Mouse (Mus musculus) splenic B cell, adult 2 months (primary cell): ENCODE measurements around the gene Atg2a.

ENCODE experiments used
- DNase-seq: peaks from one replicate; pipeline ENCODE4 v3.0.0-alpha.2; 2011; ENCODE audit warnings: low read depth, low spot score
- H3K27me3 ChIP-seq: 2 replicates; pipeline ENCODE4 v1.6.1; 2012; ENCODE audit warnings: mild to moderate bottlenecking, low read length, moderate library complexity, mixed read lengths; ENCODE audit not compliant: control insufficient read depth, poor library complexity, insufficient read depth, severe bottlenecking
- H3K36me3 ChIP-seq: 2 replicates; pipeline ENCODE4 v1.6.1; 2012; ENCODE audit warnings: mild to moderate bottlenecking, low read length, moderate library complexity, mixed read lengths; ENCODE audit not compliant: control insufficient read depth, poor library complexity, insufficient read depth, severe bottlenecking

The Atg2a gene

DNA sequence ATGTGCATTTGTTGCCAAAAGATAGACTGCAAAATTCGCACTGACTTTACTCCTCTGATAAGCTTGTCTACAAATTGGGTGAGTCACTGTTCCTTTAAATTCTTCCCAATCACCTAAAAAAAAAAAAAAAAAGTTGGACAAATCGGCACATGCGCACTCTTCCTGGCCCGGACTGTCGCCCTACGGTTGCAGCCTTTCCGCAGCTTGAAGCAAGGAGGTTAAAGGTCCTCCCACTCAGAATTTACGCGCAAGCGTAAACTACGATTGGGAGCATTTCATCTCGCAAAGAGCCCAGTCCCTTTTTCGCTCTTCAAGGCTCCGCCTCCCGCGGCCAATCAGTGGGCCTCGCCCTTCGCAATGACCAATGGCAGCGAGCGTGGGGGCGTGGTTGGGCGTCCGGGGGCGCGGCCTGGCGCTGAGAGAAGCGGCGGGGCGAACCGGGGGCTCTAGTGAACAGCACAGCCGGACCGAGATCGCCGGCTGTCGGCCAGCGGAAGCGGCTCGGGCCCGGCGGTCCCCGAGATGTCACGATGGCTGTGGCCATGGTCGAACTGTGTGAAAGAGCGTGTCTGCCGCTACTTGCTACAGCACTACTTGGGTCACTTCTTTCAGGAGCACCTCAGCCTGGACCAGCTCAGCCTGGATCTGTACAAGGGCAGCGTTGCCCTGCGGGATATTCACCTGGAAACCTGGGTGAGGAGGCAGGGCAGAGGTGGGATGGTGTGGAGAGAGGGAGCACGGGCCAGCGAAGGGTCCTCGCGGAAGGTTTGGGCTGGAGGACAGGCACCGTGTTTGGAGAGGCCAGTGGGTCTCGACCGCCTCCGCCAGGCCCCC, at the start of gene Atg2a:
TSS of gene Atg2a (plus strand) at position 395 of the 834 bp plus-strand sequence.
- peak; percentile 99 for DNase-seq
- Histone ChIP-seq H3K27me3 (no peaks in the 10 kb centered on the region), H3K36me3 (no peaks in the 10 kb centered on the region; the same call in 1 of the 2 replicates)

DNA sequence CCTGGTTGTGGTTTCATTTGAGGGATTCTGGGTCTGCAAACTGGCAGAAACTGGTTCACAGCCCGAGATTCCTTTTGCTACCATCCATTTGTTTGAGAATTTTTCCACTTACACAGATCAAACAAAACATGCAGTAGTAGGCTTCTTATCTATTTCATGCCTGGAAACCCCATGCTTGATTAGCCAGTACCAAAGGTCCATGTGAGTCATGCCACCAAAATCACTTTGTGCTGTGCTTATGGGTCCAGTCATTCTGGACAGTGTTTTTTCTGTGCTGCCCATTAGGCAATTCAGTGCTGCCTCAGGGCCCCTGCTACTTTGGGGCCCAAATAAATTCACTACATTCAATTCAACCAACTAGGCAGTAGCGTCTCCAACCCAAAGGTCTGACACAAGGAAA, 37.2 kb upstream of the Atg2a start:
- no peak for DNase-seq
- H3K36me3 ChIP-seq = no peaks in the 10 kb centered on the region
- no peaks in the 10 kb centered on the region for H3K27me3 ChIP-seq

DNA sequence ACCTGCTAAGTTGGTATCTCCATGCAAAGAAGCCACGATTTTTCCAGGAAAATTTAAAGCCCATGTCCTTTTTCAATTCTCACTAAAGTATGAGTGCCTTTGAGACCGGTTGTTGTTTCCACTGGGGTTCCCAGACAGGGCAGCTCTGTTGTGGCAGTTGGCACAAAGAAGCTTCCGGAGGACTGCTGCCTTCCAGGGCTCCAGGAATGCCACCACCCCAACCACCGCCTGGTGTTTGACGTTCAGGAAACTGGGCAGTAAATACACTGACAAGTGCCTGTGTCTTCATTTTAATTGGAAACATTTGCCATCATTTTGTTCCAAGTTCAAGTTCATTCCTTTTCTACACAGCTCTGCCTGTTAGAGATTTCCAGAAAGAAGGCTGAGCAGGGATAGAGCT, 34.8 kb upstream of the Atg2a start:
- no peak for DNase-seq
- H3K27me3 ChIP-seq = no peaks in the 10 kb centered on the region
- H3K36me3 ChIP-seq = no peaks in the 10 kb centered on the region

DNA sequence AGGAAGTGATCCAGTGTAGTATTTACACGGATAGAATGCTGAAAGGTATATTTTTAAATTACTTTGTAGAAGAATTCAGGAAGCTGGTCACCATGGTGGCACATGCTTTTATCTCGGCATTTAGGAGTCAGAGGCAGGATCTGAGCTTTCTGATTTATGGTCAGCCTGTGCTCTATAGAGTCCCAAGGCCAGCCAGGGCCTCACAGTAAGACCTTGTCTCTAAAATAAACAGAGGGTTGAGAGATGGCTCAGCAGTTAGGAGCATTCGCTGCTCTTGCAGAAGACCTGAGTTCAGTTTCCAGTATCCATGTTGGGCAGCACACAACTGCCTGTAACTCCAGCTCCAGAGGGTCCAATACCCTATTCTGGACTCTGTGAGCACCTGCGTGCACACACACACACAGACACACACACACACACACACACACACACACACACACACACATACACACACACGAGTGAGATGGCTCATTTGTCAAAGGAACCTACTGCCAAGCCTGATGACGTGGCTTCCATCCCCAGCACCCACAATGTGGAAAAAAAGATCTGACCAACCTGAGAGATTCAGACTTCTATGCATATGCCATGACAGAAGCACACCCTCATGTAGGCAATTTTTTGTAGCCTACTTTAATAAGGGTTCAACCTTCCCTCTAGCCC, 25.3 kb upstream of the Atg2a start:
- H3K27me3 ChIP-seq = no peaks in the 10 kb centered on the region
- H3K36me3 ChIP-seq = no peaks in the 10 kb centered on the region
- DNase-seq = no peak

DNA sequence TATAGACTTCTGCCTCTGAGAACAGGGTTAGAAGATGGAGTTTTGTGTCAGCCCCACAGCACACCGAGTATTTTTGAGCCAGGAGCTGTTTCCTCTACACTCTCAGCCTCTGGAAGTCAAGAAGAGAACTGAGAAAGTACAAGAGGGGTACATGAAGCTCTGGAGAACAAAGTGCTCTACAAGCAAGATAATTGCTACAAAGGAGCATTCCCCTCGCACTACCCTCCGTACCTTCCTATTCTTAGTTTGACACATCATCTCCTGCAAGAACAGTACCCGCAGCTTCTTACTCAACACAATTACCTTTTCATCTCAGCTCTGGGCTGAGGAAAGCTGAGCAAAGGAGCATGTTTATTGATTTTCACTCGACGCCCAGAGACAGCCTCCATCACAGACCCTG, 22.9 kb upstream of the Atg2a start:
- Histone ChIP-seq H3K36me3 (no peaks in the 10 kb centered on the region), H3K27me3 (no peaks in the 10 kb centered on the region)
- no peak for DNase-seq

DNA sequence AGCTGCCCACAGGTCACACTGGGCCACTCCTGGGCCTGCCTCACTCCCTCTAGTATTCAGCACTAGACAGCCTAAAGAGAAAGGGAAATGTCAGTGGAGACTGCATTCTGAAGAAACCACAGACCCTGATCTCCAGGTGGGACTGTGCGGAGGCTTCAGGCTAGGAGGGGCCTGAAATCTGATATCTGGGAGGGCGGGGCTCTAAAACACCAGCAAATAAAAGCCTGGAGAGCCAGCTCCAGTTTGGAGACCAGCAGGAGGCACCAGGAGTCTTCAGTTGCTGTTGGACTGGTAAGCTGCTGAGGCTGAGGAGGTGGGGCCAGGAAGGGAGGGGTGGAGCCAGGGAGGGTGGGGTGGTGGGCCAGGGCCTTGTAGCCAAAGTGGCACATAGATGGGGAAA, 15.3 kb upstream of the Atg2a start, which contains the start of gene Gpha2:
TSS of gene Gpha2 (plus strand) at position 246 of the 400 bp plus-strand sequence.
- no peak for DNase-seq
- Histone ChIP-seq H3K36me3 (peaks cover 5% of the 10 kb centered on the region; the same call in 1 of the 2 replicates), H3K27me3 (no peaks in the 10 kb centered on the region)

DNA sequence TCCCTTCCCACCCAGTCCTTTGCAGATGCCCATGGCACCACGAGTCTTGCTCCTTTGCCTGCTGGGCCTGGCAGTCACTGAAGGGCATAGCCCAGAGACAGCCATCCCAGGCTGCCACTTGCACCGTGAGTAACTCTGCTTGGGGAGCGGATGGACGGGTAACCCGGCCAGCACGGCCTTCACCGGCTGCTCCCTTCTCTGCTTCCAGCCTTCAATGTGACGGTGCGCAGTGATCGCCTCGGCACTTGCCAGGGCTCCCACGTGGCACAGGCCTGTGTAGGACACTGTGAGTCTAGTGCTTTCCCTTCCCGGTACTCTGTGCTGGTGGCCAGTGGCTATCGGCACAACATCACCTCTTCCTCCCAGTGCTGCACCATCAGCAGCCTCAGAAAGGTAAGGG, 14.7 kb upstream of the Atg2a start:
- H3K36me3 ChIP-seq = peaks cover 5% of the 10 kb centered on the region; the same call in 1 of the 2 replicates
- no peak for DNase-seq
- H3K27me3 ChIP-seq = no peaks in the 10 kb centered on the region

DNA sequence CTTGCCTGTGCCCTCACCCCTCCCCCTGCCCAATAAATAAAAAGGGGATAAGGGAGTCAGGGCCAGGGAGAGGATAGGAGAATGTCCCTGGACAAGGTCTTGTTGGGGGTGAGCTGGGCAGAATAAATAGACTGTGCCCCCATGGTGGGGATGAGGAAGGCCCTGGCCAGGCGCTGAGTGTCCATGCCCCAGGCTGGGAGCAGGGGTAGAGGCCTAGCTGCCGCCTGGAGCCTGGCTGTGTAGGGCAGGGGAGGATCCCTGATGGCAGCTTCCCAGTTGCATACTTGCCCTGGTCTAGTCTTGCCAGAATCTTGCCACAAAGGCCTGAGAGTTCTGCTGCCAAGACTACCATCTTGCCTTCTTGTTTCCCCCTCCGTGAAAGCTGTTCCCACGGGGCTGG, 13.6 kb upstream of the Atg2a start:
- no peak for DNase-seq

DNA sequence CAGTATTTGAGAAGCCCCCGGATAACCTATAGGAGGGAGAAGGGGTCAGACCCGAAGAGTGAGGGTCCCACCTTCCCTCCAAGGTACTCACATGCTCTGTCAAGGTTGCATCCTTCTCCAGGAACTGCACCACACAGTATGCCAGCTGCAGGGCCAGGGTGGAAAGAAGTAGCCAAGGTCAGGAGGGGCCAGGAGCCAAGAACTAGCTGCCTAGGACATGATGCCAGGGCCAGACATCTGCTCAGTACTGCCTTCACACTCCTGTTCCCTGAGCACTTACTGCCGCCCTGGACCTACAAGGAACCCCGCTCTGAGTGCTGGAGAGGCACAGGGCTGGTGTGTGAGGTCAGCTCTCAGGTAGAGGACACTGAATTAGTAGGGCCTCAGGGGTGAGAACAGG, 11.1 kb upstream of the Atg2a start:
- H3K27me3 ChIP-seq = no peaks in the 10 kb centered on the region
- DNase-seq = no peak
- H3K36me3 ChIP-seq = peaks cover 5% of the 10 kb centered on the region; the same call in 1 of the 2 replicates

More for the DNA sequence above, 13.6 kb upstream of the Atg2a start:
- H3K36me3 ChIP-seq = peaks cover 5% of the 10 kb centered on the region; the same call in 1 of the 2 replicates
- no peaks in the 10 kb centered on the region for H3K27me3 ChIP-seq

DNA sequence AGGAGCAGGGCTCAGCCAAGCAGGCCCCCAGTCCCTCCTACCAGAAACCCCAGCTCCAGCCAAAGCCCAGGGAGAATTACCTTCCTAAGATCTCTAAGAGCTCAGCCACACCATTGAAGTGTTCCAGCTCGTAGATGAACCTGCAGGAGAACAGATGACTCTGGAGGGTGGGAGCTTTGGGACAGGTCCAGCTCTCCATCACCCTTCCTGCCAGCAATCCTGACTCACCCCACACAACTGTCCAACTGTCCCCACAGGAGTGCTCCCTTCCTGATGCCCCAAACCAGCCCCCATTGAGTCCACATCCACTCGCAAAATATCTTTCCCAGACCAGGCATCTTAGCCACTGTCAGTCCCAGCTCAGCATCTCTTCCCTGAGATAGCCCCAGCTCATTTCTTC, 10.4 kb upstream of the Atg2a start:
- DNase-seq = no peak
- Histone ChIP-seq H3K27me3 (no peaks in the 10 kb centered on the region), H3K36me3 (peaks cover 5% of the 10 kb centered on the region; the same call in 1 of the 2 replicates)

DNA sequence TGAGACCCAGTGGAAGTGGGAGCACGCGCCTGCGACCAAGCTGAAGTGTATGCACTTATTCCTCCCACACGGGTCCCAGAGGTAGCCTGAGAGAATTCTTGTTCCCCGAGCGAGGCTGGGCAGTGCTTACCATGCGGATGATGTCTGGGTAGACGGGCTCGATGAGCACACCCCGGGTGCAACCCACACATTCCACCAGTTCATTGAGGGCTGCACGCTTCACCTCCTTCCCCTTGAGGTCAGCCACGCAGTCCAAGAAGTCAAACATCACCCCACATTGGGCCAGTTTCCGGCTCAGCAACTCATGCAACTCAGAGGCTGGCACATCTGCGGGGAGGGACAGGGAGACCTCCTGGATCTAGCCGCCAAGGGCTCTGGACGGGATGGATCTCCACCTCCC, 7.8 kb upstream of the Atg2a start:
- peaks cover 5% of the 10 kb centered on the region; the same call in 1 of the 2 replicates for H3K36me3 ChIP-seq
- no peak for DNase-seq
- no peaks in the 10 kb centered on the region for H3K27me3 ChIP-seq

DNA sequence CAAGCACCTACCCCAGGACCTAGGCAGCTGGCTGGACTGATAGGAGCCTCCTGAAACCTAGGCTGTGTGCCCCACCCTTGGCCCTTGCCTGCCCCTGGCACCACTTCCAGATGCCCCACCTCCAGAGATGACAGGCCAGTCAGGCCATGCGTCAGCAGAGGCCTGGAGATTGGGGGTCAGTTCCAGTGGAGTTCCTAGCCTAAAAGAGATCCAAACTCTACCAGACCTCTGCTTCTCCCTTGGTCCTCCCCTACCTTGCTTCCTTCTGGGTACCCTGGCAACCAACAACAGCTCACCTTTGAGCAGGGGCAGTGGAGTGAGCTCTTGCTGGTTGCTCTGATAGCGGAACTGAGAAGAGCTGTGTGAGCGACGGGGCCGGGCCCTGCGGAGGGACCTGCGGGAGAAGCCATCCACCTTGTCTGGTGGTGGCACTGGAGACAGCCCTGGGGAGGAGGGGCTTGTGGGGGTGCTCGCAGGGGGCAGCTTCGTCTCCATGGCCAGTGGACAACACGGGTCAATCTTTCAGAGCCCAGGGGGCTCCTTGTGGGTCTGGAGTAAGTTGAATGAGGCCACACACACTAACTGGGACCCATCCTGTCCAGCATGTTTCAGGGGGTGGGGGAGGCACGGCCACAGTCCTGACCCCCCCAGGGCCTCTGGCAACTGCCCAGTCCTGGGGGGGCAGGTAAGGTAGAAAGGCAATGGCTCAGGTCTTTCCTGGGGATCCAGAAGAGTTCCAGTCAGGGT, 7.0 kb upstream of the Atg2a start:
- H3K36me3 ChIP-seq = peaks cover 5% of the 10 kb centered on the region; the same call in 1 of the 2 replicates
- no peak for DNase-seq
- no peaks in the 10 kb centered on the region for H3K27me3 ChIP-seq

DNA sequence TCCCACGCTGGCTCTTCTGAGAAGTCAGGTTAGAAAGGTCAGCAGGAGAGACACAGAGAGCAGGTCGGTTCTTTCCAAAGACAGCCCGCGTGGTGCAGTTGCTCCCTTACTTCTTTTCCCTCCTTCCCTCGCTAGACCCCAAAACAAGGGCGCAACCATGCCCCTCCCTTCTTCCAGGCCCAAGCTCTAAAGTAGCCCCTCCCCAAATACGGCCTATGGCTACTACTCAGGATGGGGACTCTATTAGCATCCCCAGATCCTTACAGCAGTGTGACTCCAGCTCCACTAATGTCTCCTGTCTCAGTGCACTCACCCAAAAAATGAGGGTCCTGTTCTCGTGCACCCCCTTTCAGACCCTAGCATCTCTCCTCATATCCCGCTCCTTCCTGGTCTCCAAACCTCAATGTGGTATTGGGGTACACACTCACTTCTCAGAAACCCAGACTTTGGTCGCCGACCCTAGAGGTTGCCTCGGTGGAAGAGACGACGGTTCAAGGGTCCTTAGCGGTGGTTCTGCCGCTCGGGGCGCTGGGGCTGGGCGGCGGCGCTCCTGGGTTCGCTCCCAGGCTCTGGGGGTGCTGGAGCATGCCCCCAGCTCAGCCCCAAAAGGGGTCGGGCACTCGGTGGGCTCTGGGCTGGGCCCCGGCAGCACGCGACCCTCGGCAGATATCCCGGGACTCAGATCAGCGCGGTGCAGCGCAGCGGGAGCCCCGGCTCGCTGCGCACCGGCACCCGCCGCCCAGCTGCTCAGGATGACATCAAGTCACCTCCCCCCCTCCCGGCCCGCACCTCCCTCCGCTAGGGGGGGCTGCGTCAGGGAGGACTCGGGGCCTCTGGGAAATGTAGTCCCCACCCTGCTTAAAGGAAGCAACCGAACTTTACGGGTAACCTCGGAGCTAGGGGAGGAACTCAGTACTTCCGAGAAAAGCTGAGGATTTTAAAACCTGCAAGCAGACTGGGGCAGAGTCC, 6.1 kb upstream of the Atg2a start, which contains the start of gene Ppp2r5b:
TSS of gene Ppp2r5b (minus strand) at position 789 of the 969 bp plus-strand sequence.
- Histone ChIP-seq H3K36me3 (peaks cover under 1% of the 10 kb centered on the region; the same call in 1 of the 2 replicates), H3K27me3 (no peaks in the 10 kb centered on the region)
- peak; percentile 95 for DNase-seq

DNA sequence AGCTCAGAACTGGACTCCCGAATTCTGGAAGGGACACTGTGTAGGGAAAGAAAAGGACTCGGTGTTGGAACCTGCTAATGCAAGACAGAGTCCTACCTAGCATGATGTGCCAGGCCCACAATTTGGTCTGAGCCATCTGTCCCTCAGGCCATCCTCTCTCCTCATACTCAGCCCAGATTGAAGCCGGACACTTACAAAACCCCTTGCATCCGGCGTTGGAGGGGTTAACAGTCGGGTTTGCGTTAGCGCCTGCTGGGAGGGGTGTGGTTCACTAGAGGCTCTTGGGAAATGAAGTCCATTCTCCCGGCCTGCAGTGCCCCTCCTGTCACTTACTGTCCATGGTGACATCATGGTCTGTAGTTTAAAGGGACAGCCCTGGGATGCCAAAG, 5.4 kb upstream of the Atg2a start:
- H3K36me3 ChIP-seq = no peaks in the 10 kb centered on the region
- no peaks in the 10 kb centered on the region for H3K27me3 ChIP-seq
- DNase-seq = peak; percentile 89
